Mouse (Mus musculus) ovary, postnatal 14 days (tissue): ENCODE results near the gene Bola3.
"Not testable (repeated sequence)": the region's sequence is repeated elsewhere in the genome, so short reads cannot be mapped to it uniquely, and the experiment has no call there.

Experiments used
- DNase-seq: peaks from one replicate; pipeline ENCODE4 v3.0.0; 2022; ENCODE audit warnings: low spot score

The Bola3 gene

GRCm38 (mm10) chr6:83348873-83349272 is at the start of gene Bola3:
Gene Bola3 (plus strand): TSS chr6:83349147.
- no peak for DNase-seq

- no peak for DNase-seq
These were observed 48.3 kb upstream of the Bola3 start for GRCm38 (mm10) chr6:83300447-83301229.

DNA sequence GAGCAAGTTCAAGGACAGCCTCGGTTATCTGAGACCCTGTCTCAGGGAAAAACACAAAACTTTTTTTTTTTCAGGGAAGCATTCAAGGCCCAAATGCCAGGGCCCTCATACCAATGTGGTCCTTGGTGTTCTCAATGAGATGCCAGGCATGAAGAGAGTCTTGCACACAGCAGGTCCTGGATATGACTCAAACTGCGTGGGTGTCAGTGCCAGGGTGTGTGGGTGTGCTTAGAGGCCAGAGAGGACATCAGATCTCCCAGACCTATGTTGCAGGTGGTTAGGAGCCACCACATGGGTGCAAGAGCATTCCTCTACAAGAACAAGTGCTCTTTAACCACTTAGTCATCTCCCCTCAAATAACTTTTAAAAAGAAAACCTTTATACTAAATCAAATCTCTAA is 47.7 kb upstream of the Bola3 start:
- DNase-seq, result no peak

DNA sequence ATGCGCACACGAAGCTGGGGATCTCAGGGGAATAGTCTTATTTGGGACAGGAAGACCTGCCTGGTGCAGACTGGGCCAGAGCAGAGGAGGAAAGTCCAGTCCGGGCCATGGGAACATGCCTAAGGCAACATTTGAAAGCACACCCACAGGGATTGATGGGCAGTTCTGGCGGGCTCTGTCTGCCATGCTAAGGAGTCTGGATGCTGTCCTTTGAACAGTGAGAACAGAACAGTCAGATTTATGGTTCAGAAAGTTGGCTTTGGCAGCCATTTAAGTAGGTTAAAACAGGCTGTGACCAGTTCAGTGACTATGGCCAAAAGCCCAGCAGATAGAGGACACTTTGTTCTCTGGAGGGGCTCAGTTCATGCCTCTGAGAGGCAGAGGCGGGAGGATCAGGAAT is 46.7 kb upstream of the Bola3 start:
- no peak for DNase-seq

- no peak for DNase-seq
These were observed 39.9 kb upstream of the Bola3 start for GRCm38 (mm10) chr6:83309017-83309416.

DNA sequence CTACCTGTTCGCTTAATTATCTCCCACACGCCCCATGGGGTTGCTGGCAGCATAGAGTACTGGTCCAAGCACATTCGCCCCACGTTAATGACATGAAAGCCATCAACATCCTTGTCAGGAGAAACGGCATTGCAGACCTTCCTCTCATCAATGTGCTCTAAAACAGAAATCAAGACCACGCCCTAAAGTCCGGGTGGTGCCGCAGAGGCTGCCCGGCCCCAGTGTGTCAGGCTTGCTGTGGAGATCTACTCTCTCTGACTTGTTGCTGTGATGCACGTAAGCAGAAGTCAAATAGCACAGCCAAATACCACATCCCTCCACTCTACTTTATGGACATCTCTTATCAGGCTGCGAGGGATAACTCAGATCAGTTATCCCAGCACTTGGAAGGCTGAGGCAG is 37.7 kb upstream of the Bola3 start:
- no peak for DNase-seq

- DNase-seq, result no peak
These were observed 36.9 kb upstream of the Bola3 start for GRCm38 (mm10) chr6:83312021-83312420.

GRCm38 (mm10) chr6:83312514-83312913 is 36.4 kb upstream of the Bola3 start:
- DNase-seq, result no peak

- DNase-seq, result no peak
These were observed 33.7 kb upstream of the Bola3 start for GRCm38 (mm10) chr6:83315293-83315692.

DNA sequence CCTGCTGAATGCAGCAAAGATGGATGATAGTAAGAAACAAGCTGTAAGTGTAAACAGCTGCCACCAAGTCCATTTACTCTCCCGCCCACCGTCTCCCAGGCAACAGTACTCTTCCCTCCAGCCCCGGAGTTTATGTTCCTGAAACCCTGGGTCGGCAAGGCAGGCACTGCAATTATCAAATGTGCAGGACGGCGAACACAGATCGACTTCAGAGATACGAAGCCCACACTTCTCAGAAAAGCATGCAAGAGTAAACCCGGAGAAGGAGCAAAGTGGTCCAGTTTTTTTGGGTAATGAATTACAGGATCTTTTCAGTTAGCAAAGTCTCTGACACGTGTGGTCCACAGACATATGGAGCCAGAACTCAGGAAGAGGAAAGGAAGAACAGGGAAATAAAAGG is 32.9 kb upstream of the Bola3 start:
- no peak for DNase-seq

DNA sequence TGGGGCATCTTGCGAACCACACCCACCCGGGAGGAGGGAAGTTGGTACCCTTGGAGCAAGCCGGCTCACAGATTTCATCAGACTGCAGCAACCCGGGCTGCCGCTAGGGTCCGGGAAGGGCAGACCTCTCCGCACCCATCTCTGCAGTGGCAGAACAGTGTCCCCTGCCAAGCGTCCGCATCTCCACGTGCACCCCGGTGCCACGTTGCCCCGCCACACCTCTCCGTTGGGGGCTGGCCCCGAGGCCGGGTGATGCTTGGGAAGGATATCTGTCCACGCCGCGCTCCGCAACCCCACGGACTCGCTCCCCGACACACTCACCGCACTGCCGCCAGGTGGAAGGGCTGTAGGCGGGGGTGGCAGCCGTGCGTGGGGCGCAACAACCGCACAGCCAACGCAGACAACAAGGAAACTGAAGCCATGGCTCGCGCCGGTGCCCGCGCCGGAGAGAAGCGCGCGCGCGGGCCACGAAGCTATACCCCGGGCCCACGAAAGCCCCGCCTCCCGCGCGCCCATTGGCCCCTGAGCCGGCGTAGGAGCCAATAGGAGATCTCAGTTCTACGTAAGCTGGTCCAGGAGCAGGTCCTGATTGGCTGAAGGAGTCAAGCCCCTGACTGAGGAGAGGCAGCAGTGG is 31.7 kb upstream of the Bola3 start:
- DNase-seq, result peak; percentile 79

- no peak for DNase-seq
These were observed 27.0 kb upstream of the Bola3 start for GRCm38 (mm10) chr6:83321927-83322326.

DNA sequence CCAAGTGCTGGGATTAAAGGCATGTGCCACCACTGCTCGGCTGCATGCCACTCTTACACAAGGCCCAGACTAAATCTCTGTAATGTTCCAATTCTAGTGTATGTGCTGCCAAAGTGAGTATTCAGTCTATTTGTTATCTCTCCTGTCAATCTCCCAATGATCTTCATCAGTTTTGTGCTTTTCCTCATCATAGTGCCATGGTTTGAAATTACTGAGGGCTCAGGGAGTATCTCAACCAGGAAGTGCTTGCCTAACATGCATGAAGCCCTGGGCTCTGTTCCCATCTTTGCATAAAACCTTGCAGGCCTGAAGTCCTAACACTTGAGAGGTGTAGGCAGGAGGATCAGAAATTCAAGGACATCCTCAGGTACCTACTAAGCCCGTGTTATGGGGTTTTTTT is 26.2 kb upstream of the Bola3 start:
- no peak for DNase-seq

- DNase-seq, result no peak
These were observed 25.1 kb upstream of the Bola3 start for GRCm38 (mm10) chr6:83323652-83324419.

GRCm38 (mm10) chr6:83325525-83326393 is 23.2 kb upstream of the Bola3 start, which contains the start of the genes Mthfd2 and Mob1a:
Gene Mthfd2 (minus strand): TSS chr6:83325908.
Gene Mob1a (plus strand): TSS chr6:83326016.
- peak; percentile 83 for DNase-seq

- DNase-seq, result no peak
These were observed 22.6 kb upstream of the Bola3 start for GRCm38 (mm10) chr6:83326394-83326736.

GRCm38 (mm10) chr6:83326761-83327160 is 22.2 kb upstream of the Bola3 start:
- no peak for DNase-seq

GRCm38 (mm10) chr6:83327591-83328190 is 21.3 kb upstream of the Bola3 start:
- no peak for DNase-seq

- DNase-seq, result no peak
These were observed 7.6 kb upstream of the Bola3 start for GRCm38 (mm10) chr6:83341387-83341786.

DNA sequence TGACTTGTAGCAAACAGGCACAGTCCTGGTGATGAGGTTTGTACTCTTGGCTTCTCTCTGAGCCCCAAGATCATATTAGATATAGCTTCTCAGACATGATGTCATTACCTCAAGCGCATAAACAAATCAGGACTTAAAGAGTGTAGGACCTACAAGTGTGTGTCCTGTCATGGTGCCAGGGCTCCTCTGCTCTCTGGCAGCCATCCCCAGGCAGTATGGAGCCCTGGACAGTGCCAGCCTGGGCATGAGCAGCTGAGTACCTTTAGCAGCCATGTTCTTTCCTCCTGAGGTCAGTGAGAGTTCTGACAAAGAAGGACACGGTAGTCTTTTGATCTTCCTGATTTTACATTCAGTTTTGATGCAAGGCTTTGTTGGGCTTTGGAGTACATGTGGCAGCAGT is 6.0 kb upstream of the Bola3 start:
- no peak for DNase-seq

DNA sequence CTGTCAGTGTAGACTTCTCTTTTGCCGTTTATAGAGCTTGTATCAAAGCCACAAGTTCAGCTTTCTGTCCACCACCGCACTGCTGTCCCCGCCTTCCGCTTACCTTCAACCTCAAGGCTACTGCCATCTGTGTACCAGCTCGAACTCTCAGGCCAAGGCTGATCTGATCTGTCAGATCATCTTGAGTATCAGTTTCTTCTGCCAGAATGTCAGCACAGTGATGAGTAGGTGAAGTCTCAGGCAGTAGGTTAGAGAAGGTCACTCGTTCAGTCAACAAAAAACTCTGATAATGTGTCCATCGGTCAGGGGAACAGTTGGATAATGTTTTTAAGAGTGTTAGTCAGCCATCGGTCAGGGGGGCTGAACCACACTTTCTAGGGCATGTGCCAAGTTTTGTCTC is 3.7 kb upstream of the Bola3 start:
- DNase-seq, result not testable (repeated sequence)

GRCm38 (mm10) chr6:83347916-83348315 is 1.0 kb upstream of the Bola3 start:
- DNase-seq, result no peak
